Mouse (Mus musculus) stomach, postnatal 0 days (tissue): ENCODE results near the gene Tmem37.

Source experiments
- CTCF ChIP-seq: IDR thresholded peaks from 2 replicates; pipeline ENCODE4 v1.5.1; 2016; ENCODE audit warnings: antibody characterized with exemption, low read depth, mild to moderate bottlenecking, moderate library complexity
- EP300 ChIP-seq: optimal IDR thresholded peaks from 2 replicates; pipeline ENCODE3; 2016; ENCODE audit warnings: antibody characterized with exemption

- TF ChIP-seq CTCF (no peak), EP300 (no peak)
Observed at GRCm38 (mm10) chr1:120082957-120083585, 9.2 kb upstream of the Tmem37 start.
